Mouse (Mus musculus) small intestine, adult 2 months (tissue): Measurements from ENCODE around the gene Lpar2.

Experiments used
- CTCF ChIP-seq: fragments of 200-500 bp; IDR thresholded peaks from 2 replicates; pipeline ENCODE4 v1.5.1; 2012; ENCODE audit warnings: low read depth, mild to moderate bottlenecking, control low read depth, inconsistent platforms, low read length, moderate library complexity, mixed read lengths; ENCODE audit not compliant: insufficient replicate concordance, insufficient read length; ENCODE audit errors: extremely low read depth
- POLR2A ChIP-seq: fragments of 200-500 bp; IDR thresholded peaks from 2 replicates; pipeline ENCODE4 v1.6.1; 2012; ENCODE audit warnings: low read depth, mild to moderate bottlenecking, control low read depth, inconsistent platforms, low read length, moderate library complexity

DNA sequence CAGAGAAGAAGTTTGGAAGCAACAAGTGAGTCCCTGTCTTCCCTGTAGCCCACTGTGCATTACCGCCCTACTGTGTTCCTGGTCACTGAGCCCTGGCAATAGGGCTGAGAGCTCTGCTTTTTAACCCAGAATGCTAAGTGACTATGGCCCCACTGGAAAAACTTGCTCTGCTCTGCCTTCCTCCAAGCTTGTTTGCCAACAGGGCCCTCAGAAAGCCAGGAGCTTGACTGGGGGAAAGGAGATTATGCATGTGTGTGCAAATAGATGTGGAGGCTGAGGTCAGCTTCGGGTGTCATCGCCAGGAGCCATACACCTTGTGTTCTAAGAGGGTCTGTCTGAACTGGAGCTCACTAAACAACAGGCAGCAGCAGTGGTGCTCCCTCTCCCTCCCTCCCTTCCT lies 28.1 kb upstream of the Lpar2 start:
- TF ChIP-seq POLR2A (no peak), CTCF (no peak)
